Mouse (Mus musculus): ENCODE data around the gene Pde8a.

Gene Pde8a

GRCm38 (mm10) chr7:81272908-81273307 lies 59.5 kb downstream of the Pde8a start:
- in situ Hi-C loops (cut with MboI, MseI): no loop called here

GRCm38 (mm10) chr7:81278966-81279365 lies 65.6 kb downstream of the Pde8a start:
- in situ Hi-C loops (cut with MboI, MseI): no loop called here

- in situ Hi-C loops (cut with MboI, MseI): no loop called here
Measured at GRCm38 (mm10) chr7:81281240-81281639, 67.8 kb downstream of the Pde8a start.

GRCm38 (mm10) chr7:81286456-81286855 lies 73.1 kb downstream of the Pde8a start:
- in situ Hi-C loops (cut with MboI, MseI): no loop called here

GRCm38 (mm10) chr7:81286946-81287345 lies 73.5 kb downstream of the Pde8a start:
- in situ Hi-C loops (cut with MboI, MseI): no loop called here

- in situ Hi-C loops (cut with MboI, MseI): no loop called here
Measured at GRCm38 (mm10) chr7:81295169-81295568, 81.8 kb downstream of the Pde8a start.

- in situ Hi-C loops (cut with MboI, MseI): no loop called here
Measured at GRCm38 (mm10) chr7:81298206-81298605, 84.8 kb downstream of the Pde8a start.

GRCm38 (mm10) chr7:81301323-81301722 lies 87.9 kb downstream of the Pde8a start:
- in situ Hi-C loops (cut with MboI, MseI): no loop called here

GRCm38 (mm10) chr7:81303682-81304081 lies 90.3 kb downstream of the Pde8a start:
- in situ Hi-C loops (cut with MboI, MseI): no loop called here

GRCm38 (mm10) chr7:81304100-81304499 lies 90.7 kb downstream of the Pde8a start:
- in situ Hi-C loops (cut with MboI, MseI): no loop called here

GRCm38 (mm10) chr7:81304675-81305074 lies 91.3 kb downstream of the Pde8a start:
- in situ Hi-C loops (cut with MboI, MseI): no loop called here

GRCm38 (mm10) chr7:81307735-81308134 lies 94.3 kb downstream of the Pde8a start:
- in situ Hi-C loops (cut with MboI, MseI): no loop called here

GRCm38 (mm10) chr7:81309247-81309646 lies 95.9 kb downstream of the Pde8a start:
- in situ Hi-C loops (cut with MboI, MseI): no loop called here

- in situ Hi-C loops (cut with MboI, MseI): loop anchor here (10.0 kb wide), 1 partner anchor 146 kb away; no protein-coding TSS in a partner anchor
Measured at GRCm38 (mm10) chr7:81311130-81311529, 97.7 kb downstream of the Pde8a start.

GRCm38 (mm10) chr7:81311581-81311980 lies 98.2 kb downstream of the Pde8a start:
- in situ Hi-C loops (cut with MboI, MseI): loop anchor here (10.0 kb wide), 1 partner anchor 147 kb away; no protein-coding TSS in a partner anchor

GRCm38 (mm10) chr7:81315583-81315982 lies 102.2 kb downstream of the Pde8a start:
- in situ Hi-C loops (cut with MboI, MseI): loop anchor here (10.0 kb wide), 1 partner anchor 151 kb away; no protein-coding TSS in a partner anchor

- in situ Hi-C loops (cut with MboI, MseI): loop anchor here (10.0 kb wide), 1 partner anchor 155 kb away; no protein-coding TSS in a partner anchor
Measured at GRCm38 (mm10) chr7:81319749-81320148, 106.4 kb downstream of the Pde8a start.

- in situ Hi-C loops (cut with MboI, MseI): no loop called here
Measured at GRCm38 (mm10) chr7:81321776-81322175, 108.4 kb downstream of the Pde8a start.

GRCm38 (mm10) chr7:81326043-81326442 lies 112.6 kb downstream of the Pde8a start:
- in situ Hi-C loops (cut with MboI, MseI): no loop called here

GRCm38 (mm10) chr7:81326859-81327258 lies 113.5 kb downstream of the Pde8a start:
- in situ Hi-C loops (cut with MboI, MseI): no loop called here

GRCm38 (mm10) chr7:81327661-81328060 lies 114.3 kb downstream of the Pde8a start:
- in situ Hi-C loops (cut with MboI, MseI): no loop called here

- in situ Hi-C loops (cut with MboI, MseI): no loop called here
Measured at GRCm38 (mm10) chr7:81330767-81331166, 117.4 kb downstream of the Pde8a start.

GRCm38 (mm10) chr7:81331851-81332250 lies 118.5 kb downstream of the Pde8a start:
- in situ Hi-C loops (cut with MboI, MseI): no loop called here

All from regulatory T cell (primary cell).